Mouse (Mus musculus) spleen, adult 10 weeks (tissue): ENCODE measurements around the gene Alg3. TPM values are rescaled to one million over a fixed set of nuclear protein-coding genes. Genes with fewer than 3 reads are reported as not detected.

Experiments used
- polyA plus RNA-seq: library from polyadenylated mRNA; stranded (reverse); fragments of 350-450 nt; fragmentation: Illumina TruSeq; extraction: RNeasy Lipid Tissue Mini Kit (QIAGEN cat#74804); gene quantifications from one replicate; pipeline ENCODE4 v1.2.3, GENCODE M21; 2015; ENCODE audit warnings: low replicate concordance; ENCODE audit not compliant: insufficient read depth

The Alg3 gene
- 9.0 TPM for polyA plus RNA-seq

DNA sequence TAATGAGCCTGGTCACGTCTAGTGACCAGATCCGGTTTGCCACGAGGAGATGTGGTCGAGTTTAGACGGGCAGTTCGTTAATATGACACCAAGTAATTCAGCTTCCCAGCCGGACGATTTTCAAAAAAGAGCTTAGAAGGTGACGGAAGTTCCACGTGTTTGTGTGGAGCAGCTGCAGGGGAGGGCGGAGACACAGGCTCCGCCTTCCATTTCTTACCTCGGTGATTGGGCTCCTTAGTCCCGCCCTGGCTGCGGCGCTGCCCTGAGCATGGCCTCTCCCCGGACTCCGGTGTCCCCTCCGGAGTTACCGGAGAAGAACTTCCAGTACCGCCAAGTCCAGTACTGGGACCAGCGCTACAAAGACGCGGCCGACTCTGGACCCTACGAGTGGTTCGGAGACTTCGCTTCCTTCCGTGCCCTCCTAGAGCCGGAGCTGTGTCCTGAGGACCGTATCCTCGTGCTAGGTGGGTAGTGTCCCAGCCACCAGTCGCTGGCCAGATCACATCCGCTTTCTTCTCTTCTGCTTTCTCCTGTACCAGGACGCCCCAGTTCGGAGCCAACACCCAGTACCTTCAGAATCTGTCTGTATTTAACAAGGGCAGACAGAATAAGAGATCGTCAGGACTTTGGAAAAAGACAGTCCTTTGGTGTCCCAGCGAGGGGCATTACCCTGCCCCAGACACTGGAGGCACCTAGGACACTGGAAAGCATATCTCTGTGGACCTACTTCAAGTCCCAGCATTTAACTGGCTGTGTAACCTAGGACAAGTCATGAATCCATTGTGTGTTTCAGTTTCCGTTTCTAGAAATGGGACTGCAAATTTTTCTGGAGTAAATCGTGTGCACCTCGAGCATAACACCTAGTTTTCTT, at the start of gene Alg3, which contains the start of the genes Eef1akmt4 and Gm49333:
Gene Alg3 (minus strand): TSS at position 379 of the 871 bp plus-strand sequence.
Gene Eef1akmt4 (plus strand): TSS at position 237 of the 871 bp plus-strand sequence.
Gene Gm49333 (plus strand): TSS at position 254 of the 871 bp plus-strand sequence.

DNA sequence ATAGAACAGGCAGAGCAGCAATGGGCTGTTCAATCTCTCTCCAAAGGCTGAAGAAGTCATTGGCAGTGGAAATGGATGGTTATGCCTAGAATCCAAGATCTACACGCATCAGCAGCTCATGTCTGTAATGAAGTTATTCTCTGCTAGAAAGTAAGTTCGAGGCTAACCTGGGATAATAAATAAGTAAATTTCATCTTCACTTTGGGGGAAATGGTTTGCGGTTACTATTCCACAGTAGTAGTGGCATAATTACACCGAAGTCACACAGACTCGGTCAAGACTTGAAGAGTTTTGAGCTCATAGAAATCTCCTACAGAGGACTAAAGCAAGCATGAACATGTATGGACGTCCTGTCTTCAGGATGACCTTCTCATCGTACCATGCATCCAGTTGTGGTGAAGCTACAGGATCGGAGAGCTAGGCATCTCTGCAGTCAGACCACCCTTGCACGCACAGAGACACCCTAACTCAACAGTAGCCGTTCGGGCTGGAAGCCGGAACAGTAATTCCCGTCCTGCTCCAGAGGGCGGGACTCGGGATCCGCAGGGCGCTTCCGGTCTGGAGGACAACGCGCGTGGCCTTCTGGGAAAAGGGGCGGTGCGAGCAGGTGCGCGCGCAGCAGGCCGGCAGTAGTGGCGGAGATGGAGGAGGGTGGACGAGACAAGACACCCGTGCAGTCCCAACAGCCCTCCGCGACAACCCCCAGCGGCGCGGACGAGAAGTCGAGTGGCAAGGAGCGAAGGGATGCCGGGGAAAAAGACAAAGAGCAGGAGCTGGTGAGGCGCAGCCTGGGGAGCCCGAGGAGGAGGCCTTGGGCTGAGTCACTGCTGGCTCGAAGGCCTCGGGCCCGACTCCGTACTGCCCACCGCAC, 39.8 kb upstream of the Alg3 start, which contains the start of gene Psmd2:
Gene Psmd2 (plus strand): TSS at position 577 of the 871 bp plus-strand sequence.

DNA sequence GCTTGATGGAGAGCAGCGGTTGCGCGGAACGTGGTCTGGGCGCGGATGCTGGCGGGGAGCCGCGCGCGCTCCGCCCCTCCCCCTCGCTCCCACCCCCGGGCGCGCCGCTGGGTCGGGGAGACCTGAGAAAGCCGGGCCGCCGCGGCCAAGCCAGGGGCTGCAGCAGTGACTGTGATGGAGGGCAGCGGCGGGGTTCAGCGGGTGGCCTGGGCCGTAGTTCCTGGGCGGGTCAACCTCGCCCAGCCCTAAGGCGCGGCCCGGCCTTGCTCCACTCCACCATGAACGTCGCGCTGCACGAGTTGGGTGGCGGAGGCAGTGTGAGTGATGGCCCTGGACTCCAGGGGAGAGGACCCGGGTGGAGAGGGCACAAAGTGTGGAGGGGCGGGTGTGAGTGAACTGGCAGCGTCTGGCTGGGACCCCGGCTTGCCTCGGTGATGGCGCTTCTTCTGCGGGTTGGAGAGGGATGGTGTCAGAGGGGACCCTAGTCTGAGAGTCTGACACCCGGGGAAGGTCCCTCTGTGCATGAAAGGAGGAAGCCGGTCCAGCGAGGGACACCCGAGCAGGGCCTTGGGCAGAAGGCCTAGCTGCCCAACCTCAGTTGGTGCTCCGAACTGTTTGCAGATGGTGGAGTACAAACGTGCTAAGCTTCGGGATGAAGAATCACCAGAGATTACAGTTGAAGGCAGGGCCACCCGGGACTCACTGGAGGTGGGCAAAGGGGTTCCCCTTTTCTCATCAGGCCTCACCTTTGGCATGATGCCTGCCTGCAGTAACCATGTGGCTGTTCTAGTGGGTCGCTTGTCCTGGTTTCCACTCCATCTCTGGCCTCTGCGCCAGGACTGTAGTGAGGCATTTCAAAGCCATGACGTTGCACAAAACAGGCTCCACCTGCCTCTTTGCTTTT, 18.4 kb upstream of the Alg3 start, which contains the start of gene Ece2:
Gene Ece2 (plus strand): TSS at position 98 of the 904 bp plus-strand sequence.

DNA sequence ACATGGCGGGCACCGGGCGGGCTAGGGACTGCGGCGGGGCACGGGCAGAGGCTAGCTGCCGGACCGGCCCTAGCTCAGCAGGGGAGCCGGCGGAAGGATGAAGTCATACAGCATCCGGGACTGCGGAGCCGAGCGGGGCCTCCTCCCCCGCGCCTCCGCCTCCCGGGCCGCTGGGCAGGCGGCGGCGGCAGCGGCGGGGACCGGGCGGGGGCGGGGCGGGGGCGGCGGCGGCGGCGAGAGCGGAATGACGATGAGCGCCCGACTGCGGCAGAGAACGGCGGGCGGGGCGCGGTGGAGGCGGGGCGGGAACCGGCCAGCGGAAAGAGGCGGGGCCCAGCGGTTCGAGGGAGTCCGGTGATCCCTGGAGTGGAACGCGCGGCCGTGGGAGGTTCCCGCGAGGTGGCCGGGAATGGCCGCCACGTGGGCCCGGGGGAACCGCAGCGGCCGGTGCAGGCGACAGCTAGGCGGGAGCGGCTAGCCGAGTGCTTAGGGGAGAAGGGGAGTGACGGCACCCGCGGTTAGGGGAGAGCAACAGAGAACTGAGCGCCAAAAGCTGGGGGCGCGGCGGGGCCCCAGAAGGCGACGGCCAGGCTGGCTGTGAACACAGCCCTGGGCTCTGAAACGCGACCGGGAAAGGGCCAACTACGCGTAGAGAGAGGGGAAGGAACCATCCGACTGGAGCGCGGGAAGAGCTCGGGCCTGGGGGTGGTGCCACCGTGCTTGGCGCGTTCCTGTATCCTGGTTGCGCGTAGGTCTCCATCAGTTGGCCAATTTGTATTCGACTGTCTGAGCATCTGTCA, 9.9 kb upstream of the Alg3 start, which contains the start of gene Camk2n2:
Gene Camk2n2 (minus strand): TSS at position 97 of the 800 bp plus-strand sequence.

DNA sequence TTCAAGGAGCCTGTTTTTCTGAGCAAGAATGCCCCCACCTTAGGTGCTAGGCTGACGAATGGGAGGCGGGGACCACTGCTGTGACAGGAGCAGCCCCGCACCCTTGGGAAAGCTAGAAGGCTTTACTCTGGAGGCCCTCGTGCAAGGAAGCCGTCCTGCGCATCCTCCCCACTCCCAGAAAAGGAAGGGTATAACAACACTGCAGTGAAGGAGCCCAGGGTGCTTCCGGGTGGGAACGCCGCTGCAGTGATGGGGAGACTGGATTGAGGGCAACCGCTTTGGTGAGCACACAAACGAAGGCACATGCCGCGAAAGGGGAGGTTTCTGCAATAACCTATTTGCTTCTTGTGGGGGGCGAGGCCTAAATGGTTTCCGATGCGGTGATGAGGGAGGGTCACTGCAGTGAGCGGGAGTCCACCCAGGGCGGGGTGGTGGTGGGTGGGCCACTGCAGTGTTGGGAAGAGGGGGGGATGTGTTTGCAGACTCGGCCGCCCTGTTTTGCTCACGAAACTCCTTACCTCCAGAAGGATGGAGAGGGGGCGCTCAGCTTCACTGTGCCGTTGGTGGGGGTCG, 22.1 kb downstream of the Alg3 start, which contains the start of gene Vwa5b2:
Gene Vwa5b2 (plus strand): TSS at position 106 of the 573 bp plus-strand sequence.

Other genes with a start within 250 kb of the Alg3 start
- 77.0 TPM for gene Abcc5, start 185.3 kb downstream of the Alg3 start, polyA plus RNA-seq
- 44.1 TPM for gene Eif2b5, start 112.9 kb downstream of the Alg3 start, polyA plus RNA-seq
- 19.2 TPM for gene Dvl3, start 94.8 kb downstream of the Alg3 start, polyA plus RNA-seq
- 187 TPM for gene Ap2m1, start 76.3 kb downstream of the Alg3 start, polyA plus RNA-seq
- 47.3 TPM for gene Abcf3, start 63.2 kb downstream of the Alg3 start, polyA plus RNA-seq
- gene Vwa5b2, start 22.3 kb downstream of the Alg3 start, polyA plus RNA-seq = not detected
- gene Eef1akmt4, start 142 bp downstream of the Alg3 start, polyA plus RNA-seq = 6.3 TPM
- not detected for gene Gm49333, start 125 bp downstream of the Alg3 start, polyA plus RNA-seq
- 0.37 TPM for gene Camk2n2, start 9.6 kb upstream of the Alg3 start, polyA plus RNA-seq
- not detected for gene Ece2, start 18.1 kb upstream of the Alg3 start, polyA plus RNA-seq
- gene Psmd2, start 39.9 kb upstream of the Alg3 start, polyA plus RNA-seq = 125 TPM
- gene Eif4g1, start 56.6 kb upstream of the Alg3 start, polyA plus RNA-seq = 174 TPM
- gene Fam131a, start 81.5 kb upstream of the Alg3 start, polyA plus RNA-seq = 1.5 TPM
- 36.2 TPM for gene Polr2h, start 105.9 kb upstream of the Alg3 start, polyA plus RNA-seq
- 1.6 TPM for gene Clcn2, start 106.0 kb upstream of the Alg3 start, polyA plus RNA-seq
- 0.17 TPM for gene Chrd, start 121.4 kb upstream of the Alg3 start, polyA plus RNA-seq
- gene Thpo, start 122.8 kb upstream of the Alg3 start, polyA plus RNA-seq = not detected